Mouse (Mus musculus) liver (tissue): ENCODE data around the gene Ylpm1.

Source experiments
- DNase-seq: peaks from one replicate; pipeline ENCODE4 v3.0.0-alpha.2; 2020; ENCODE audit warnings: mixed read lengths

The Ylpm1 gene

DNA sequence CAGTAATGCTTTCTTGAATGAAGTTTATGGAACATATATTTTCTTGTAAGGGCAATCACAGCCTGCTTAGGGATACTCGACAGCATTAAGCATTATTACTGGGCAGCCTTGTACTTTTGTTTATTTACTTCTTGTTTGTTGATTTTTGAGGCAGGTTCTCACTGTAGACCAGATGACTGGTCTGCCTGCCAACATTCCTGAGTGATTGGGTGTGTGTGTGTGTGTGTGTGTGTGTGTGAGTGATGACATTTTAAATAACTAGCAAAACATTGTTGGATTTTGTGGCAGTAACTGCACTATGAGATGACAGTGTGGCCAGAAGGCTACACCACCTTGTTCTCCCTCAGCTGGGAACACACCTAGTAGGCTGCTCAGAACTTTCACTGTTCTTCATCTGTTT lies 13.7 kb downstream of the Ylpm1 start:
- DNase-seq = no peak

DNA sequence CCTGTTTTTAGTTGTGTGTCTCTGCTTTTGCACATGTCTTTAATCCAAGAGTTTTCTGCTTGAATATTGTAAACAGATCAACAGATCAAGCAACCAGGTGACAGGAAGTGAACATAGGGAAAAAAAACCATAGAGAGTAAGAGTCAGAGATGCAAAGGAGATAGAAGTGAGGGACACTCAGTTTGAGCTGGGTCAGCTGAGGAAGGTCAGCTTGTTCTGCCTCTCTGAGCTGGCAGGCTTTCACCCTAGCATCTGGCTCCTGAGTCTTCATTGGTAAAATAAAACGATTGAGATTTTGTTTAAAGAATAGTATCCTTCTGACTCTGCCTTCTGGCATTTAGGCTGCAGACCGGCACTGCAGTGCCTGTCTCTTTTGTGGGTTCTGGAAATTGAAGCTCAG lies 14.4 kb downstream of the Ylpm1 start:
- no peak for DNase-seq

DNA sequence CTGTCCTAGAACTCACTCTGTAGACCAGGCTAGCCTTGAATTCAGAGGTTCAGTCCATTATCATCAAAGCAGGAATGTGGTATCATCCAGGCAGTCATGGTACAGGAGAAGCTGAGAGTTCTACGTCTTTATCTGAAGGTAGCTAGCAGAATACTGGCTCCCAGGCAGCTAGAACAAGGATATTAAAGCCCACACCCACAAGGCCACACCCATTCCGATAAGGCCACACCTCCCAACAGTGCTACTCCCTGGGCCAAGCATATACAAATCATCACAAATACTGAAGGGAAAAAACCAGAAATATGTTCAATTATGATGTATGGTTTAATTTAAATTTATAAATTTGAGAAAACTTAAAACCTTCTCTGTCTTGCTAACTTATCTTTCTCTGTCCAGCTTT lies 16.1 kb downstream of the Ylpm1 start:
- peak; percentile 66 for DNase-seq

DNA sequence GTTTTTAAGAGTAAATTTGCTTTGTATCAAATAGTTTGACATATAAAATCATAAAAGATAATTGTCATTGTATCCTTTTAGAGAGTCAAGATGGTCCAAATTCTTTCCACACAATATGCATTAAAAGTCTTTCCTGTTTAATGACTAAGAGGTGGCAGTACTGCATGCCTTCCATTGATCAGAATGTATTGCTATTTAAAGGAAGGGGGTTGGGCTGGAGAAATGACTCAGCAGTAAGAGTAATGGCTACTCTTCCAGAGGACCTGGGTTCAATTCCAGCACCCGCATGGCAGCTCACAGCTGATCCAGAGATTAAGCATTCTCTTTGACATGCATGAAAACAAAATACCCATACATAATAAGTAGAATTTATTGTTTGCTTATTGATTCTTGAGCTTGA lies 25.9 kb downstream of the Ylpm1 start:
- DNase-seq = no peak

DNA sequence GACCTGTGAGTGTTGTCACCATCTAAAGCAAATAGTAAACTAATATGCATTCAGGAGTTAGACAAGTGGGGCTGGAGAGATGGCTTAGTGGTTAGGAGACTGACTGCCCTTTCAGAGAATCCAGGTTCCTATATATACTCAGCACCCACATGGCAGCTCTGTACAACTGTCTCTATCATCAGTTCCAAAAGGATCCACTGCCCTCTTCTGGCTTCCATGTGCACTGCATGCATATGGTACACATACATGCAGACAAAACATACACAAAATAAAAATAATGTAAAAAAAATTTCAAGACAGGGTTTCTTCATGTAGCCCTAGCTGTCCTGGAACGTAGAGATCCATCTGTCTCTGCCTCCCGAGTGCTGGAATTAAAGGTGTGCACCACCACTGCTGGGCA lies 36.6 kb downstream of the Ylpm1 start:
- DNase-seq = peak; percentile 46

DNA sequence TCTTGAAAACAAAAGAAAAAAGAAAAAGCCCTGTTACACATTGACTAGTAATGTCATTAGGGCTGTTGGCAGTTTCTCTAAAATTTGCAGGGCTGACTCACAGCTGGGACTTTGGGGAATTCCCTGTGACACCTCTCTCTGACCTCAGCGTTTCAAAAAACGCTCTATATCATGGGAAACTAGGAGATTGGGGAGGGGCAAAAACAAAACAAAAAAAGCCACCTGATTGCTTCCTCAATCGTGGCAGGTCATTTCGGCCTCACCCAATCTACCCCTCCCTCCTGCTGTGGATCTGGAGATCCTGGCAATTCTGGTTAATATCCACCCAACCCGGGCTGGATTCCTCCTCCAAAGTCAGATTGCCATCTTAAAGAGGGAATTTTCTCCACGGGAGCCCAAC lies 55.1 kb downstream of the Ylpm1 start:
- DNase-seq = no peak

DNA sequence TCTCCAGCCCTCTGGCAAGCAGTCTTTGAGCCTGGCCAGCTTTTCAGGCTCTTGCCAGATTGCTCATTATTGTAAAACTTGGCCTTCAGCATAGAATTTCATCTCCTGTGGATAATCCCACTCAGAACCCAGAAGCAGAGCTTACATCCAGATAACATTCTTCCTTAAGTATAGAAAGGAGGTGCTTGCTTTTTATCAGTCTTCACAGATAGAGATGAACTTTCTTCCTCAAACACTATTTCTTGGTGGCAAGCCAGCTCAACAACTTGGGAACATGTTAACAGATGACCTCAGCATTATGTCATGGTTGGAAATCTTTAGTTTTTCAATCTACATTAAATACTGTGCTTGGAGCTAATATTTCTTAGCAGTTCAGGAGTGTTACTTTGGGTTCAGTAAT lies 74.9 kb downstream of the Ylpm1 start:
- DNase-seq = no peak

DNA sequence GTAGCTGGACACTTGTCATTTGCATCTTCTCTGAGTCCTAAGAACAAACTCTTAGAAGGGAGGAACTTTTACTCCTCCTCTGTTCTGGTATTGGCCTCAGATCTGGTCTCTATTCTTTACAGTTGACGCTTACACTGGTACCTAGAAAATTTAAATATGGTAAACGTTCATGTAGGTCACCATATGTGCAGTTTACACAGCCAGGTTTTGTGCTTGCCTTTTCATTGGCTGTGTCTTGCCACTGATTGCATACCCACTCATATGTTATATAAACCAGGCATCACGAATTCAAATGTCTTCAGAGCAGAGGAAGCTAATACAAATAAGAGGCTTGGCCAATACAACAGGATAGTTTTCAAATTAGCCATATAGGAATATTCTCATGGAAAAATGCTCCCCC lies 81.0 kb downstream of the Ylpm1 start:
- no peak for DNase-seq

DNA sequence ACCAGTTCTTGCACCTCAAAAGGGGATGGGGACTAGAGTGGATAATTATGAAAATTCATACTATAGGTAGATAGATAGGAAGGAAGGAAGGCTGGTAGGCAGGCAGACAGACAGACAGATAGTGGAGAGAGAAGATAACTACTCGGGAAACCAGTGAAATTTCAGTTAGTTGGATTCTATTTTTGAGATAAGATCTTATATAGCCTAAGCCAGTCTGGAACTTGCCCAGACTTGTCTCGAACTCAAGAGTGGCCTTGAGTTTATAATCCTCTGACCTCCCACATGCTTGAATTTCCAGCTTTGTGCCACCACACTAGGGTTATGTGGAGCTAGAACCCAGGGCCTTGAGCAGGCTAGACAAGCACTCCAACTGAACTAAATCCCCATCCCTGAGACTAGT lies 88.1 kb downstream of the Ylpm1 start:
- no peak for DNase-seq

DNA sequence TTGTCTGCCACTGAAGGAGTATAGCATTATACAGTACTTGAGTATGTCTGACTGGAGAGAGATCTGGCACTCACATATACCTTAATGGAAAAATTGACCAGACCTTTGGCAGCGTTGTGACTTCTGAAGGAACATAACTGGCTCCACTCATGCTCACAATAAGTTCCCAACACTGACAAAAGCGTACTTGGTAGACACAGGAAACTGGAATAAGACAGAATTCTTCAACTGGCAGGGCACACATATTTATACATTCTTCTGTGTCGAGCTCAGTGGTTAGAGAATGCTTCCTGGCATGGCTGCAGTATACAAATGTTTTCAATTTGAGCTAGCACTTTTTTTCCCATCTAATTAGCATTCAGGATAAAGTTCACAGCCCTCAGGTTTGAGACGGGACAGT lies 88.8 kb downstream of the Ylpm1 start:
- no peak for DNase-seq

DNA sequence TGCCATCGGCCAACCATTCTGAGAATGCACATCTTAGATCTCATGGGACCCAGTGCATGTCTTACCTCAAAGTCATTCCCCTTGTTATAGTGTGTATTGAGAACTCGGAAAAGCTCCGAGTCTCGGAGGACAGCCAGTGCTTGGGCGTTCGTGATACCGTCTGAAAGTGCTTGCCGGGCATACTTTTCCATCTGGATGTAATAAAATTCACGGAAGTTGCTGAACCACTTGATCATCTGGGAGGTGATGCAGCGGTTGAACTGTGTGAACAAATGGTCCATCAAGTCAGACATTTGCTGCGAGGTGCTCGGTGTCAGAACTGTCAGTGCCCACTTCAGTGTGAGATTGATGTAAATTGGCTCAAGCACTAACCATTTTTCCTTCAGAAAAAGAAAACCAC lies 91.7 kb downstream of the Ylpm1 start:
- DNase-seq = no peak

DNA sequence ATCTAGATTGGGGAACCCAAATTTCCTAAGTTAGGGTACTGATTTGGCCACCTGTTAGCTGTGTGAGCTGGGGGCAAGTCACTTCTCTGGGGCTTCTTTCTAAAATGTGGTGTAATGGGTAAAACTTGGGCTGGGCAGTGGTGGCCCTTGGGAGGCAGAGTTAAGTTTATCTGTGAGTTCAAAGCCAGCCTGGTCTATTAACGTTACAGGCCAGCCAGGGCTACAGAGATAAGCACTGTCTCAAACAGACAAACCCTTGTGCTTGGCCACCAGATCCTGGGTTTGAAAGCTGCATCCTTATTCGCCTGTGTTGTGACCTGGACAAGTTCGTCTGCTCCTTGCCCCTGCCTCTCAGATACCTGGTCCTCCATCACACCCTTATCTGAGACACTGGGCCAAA lies 95.1 kb downstream of the Ylpm1 start:
- DNase-seq = no peak

DNA sequence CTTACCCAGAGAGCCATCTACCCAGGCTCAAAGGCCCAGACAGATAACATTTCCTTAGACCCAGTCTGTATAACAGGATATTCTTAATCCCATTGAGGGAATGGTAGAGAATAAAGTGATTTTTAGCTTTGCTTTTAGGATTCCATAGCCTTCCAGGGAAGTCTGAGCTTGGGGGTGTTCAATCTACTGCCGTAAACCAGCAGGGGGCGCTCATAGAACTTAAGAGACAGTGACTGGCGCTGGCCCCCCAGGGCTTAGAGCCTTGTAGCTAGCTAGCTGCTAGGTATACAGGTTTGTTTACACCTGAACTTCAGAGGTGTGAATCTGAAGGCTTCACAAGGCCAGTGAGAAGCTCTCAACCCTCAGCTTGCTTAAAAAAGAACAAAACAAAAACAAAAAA lies 96.1 kb downstream of the Ylpm1 start:
- peak; percentile 82 for DNase-seq

DNA sequence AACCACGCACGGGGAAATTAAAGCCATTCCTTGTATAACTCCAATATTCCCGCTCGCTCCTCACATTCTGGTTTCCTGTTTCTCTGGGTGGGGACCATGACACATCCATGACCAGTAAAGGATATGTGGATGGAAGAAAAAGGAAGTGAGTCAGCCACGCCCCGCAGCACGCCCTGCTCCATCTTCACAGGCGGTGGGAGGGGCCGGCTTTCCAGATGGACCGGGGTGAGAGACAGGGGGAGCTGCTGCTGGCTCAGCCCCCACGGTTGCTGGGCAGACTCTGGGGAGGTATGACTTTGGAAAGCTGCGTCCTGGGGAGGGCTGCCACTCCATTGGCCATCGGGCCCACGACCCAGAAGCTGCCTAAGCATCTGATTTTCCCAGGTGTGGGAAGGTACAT lies 97.9 kb downstream of the Ylpm1 start:
- DNase-seq = peak; percentile 49

DNA sequence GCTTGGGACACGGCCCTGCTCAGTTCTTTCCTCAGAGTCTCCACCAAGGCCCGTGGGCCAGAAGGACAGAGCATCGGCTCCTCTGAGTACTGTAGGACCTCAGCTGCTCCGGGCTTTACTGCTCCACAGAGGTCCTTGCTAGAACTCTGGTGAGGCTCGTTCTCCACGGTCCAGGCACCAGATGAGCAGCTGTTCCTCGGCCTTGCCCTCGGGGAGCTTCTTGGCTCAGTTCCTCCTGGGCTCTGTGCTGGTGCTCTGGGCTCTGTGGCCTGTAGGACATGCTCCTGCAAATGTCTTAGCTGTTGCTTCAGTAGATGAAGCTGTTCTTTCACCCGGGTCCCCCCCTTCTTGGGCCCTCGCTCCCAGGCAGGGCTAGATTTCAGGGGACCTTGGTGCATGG lies 98.6 kb downstream of the Ylpm1 start:
- DNase-seq = no peak

DNA sequence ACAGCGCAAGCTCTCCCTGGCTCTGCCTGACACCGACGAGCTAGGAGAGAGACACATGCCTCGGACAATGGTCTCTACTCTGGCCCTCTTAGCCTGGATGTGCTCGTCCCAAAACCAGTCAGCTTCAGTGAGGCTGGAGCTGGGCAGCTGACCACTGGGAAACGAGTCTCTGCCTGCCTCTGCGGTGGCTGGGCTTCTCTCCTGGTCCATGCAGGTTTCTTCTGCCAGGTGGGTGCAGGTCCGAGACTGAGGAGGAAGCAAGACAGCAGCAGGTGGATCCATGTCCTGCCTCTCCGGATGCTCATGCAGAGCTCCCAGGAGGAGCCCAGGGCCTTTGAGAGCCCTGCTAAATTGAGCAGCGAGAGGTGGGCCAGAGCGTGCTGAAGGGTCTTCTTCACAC lies 99.0 kb downstream of the Ylpm1 start:
- no peak for DNase-seq

DNA sequence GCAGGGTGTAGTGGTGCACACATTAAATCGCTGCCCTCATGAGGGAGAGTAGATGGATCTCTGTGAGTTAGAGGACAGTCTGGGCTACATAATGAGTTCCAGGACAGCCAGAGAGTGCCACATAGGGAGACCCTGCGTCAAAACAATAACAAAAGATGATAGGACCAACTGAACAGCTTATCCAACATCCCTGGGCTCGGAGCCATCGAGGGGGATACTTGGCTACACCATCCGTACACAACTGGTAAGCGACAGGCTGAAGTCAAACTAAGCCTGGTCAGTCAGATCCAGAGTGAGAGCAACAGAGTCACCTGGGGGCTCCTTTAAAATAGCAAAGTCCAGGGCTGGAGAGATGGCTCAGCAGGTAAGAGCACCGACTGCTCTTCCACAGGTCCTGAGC lies 99.7 kb downstream of the Ylpm1 start:
- DNase-seq = no peak

DNA sequence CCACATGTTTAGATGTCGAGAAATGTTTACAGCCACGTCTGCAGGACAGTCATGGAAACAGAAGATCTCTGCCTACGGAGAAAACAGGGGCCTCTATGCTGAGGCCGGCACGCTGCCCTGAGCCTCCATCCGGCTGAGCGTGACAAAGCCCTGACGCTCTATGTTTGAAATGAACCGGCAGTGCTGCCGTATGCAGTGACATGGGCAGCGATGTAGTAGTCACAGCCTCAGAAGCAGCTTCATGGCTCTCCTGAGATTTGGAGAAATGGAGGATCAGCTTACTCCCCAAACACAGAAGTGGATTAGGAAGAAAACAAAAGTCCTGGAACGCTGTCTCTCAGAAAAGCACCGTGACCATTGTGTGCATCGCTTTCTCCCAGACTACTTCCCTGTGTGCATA lies 104.9 kb downstream of the Ylpm1 start:
- DNase-seq = no peak

DNA sequence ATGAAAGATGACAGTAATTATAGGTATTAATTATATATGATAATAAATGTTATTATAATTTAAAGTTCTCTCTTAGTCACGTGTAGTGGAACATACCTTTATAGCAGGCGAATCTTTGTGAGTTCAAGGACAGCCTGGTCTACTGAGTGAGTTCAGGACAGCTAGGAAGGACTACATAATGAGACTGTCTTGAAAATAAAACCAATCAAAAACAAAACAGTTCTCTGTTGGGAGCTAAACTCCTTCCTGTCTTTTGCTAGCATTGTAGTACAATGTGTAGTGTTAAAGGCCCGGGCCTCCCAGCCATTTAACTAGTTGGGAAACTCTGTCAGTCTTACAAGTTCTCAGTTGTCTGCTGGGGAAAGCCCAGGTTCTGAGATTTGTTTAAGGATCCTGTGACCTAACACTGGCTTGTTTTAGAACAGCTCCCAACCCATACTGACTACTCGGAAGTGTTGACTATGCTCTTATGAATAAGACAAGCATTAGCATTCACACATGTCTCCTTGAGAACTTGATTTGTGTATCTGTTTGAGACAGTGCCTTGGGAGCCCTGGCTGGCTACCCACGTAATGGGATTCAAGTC lies 105.5 kb downstream of the Ylpm1 start:
- DNase-seq = no peak

DNA sequence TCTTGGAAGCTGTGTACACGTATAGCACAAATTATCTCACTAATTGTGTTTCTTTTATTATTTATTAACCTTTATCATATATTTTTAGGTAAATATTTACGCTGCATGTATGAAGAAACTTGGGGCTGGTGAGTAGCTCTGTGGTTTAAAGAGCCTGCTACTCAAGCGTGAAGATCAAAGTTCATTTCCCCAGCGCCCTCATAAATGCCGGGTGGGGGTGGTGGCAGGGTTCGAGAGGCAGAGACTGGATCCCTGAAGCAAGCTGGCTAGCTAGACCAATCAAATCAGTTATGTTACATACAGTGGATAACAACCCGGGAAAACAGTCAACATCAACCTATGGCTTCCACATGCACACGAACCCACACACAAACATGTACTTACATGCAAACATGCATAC lies 107.0 kb downstream of the Ylpm1 start:
- DNase-seq = no peak

DNA sequence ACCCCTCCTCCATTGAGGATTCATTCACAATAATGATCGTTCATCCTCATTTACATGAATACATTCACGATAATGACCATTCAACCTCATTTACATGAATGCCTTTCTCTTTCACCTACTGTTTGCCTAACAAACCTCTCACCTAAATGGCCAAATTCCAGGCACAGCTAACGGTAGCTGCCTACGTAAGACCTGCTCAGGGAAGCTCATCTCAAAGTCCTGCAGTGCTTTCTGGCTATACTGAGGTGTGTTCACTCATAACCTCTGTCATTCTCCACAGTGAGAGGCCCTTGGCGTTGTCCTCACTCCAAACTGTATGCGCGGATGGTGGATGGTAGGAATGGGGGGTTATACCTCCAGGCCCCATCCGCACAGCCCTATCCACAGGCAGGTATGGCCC lies 108.7 kb downstream of the Ylpm1 start:
- DNase-seq = no peak

DNA sequence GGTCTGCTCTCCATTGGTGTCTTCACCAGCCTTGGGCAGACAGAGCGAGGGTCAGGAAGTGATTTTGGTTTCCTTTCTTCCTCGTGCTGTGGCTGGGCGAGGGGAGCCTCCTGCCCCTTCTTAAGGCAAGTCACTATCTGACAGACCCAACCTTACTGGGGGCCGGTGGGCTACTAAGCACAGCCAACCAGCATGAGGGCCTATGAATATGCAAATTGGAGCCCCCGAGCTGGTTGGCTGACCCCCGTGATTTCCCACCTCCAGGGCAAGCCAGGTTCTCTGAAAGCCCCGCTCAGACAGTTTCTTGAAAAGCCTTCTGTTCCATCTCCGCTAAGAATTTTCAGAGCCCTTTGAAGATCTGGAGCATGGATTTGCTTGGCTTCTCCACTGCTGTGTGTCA lies 110.2 kb downstream of the Ylpm1 start:
- no peak for DNase-seq

DNA sequence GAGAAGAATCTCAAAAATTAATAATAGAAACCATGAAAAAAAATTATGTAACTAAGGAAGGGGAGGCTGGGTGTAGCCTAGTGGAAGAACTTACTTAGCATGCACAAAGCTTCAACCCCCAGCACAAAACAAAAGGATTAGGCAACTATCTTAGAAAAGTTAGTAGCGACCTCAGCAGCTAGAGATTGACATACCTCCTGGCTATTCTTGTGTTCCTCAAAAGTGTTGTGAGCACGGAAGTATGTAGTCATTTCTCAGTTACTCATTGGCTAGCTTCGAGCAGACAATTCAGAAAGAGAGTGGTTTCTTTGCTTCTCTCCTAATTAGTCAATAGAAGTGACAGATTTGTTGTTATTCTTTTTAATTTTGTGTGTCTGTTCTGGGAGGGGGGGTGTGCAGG lies 112.5 kb downstream of the Ylpm1 start:
- no peak for DNase-seq

DNA sequence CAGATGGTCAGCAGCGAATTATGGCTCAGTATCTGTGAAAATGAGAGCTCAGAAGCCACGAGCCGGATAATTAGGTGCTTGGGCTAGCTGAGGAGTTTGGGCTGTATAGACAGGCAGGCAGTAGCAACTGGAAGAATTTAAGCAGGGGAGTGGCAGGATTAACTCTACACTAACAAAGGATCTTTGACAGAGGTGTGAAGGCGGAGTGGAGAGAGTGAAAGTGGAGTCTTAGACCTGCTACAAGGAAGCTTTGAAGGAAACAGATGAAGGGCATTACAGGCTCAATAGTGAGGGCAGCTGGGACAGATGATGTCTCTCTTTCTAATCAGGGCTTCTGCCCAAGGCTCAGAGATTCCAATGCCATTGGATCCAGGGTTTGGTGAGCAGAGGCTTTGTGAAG lies 113.3 kb downstream of the Ylpm1 start:
- DNase-seq = no peak

DNA sequence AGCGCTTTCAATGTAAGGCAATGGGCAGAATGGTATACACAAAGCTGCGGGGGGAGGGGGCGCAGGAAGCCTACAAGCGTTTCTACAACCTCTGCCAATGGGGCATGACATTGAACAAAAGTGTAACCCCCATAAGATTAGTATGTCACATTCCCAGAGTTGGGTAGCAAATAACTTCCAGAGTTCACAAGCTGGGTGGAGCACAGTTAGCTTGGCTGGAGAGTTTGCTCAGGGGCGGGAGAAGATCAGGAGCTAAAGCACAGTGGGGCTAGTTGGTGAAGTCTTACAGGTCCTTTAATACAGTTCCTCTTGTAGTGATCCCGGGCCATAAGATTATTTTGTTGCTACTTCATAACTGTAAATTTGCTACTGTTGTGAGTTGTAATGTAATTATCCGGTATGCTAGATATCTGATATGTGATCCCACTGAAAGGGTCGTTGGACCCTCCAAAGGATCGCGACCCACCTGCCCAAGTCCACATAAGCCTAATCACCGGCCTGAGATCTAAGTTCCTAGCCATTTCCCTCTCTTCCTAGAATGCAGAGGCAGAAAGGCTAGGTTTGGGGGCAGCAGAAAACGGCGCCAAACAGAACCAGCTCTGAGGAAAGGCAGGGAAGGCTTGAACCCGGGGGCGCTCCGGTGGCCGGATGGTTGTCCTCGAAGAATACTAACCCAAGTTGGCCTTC lies 114.0 kb downstream of the Ylpm1 start:
- DNase-seq = peak; percentile 64
